Mouse (Mus musculus) colon, adult 2 months (tissue): ENCODE results near the gene Olfr73. TPM values are rescaled to one million over a fixed set of nuclear protein-coding genes. Genes with fewer than 3 reads are reported as not detected.

Source experiments
- polyA plus RNA-seq: library from polyadenylated mRNA; depleted of rRNA; stranded (reverse); fragments of >200 nt; gene quantifications from 2 replicates; pipeline ENCODE4 v1.2.3, GENCODE M21; 2012; rRNA removed

Olfr73 gene
- not detected in 2 replicates for polyA plus RNA-seq

DNA sequence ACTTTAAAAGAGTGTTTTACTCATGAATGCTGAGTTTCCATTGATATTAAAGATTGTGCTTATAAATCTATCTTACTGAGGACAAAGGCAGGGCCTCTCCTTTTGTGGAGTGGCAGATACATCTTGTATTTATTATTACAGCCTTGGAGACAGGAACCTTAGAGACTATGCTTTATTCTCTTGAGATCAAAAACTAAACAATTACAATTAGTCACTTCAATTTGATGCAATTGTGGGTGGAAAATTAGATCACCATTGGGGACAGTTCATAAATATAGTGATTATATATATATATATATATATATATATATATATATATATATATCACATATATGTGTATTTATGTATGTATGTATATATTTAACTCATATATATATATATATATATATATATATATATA, at the start of gene Olfr73:
TSS of gene Olfr73 (minus strand) at position 101 of the 400 bp plus-strand sequence.

GRCm38 (mm10) chr2:88071730-88072129, 34.2 kb upstream of the Olfr73 start, which contains the start of gene Olfr1163:
Olfr1163 (minus strand) TSS chr2:88071830.

DNA sequence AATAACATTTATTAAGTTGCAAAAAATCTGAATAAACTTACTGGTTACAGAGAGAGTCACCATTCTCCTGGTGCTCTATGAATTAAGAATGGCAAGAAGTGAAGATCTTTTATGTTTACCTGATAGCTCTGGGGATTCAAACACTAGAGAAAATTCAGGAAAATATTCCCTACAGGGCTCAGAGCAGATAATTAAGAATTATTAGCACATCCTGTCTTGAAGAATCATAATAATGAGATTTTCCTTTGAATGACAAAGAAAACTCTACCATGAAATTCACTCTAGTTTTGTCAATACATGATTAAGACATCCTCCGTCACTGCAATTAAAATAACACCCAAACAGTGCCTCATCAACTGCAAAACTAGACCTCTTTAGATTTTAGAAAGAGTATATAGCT, 13.5 kb upstream of the Olfr73 start, which contains the start of gene Olfr1162:
TSS of gene Olfr1162 (minus strand) at position 101 of the 400 bp plus-strand sequence.

GRCm38 (mm10) chr2:88022474-88022873, 15.0 kb downstream of the Olfr73 start, which contains the start of gene Olfr1161:
Olfr1161 (plus strand) TSS chr2:88022774.

GRCm38 (mm10) chr2:88007515-88008318, 29.8 kb downstream of the Olfr73 start, which contains the start of gene Olfr1160:
Olfr1160 (minus strand) TSS chr2:88008268.

DNA sequence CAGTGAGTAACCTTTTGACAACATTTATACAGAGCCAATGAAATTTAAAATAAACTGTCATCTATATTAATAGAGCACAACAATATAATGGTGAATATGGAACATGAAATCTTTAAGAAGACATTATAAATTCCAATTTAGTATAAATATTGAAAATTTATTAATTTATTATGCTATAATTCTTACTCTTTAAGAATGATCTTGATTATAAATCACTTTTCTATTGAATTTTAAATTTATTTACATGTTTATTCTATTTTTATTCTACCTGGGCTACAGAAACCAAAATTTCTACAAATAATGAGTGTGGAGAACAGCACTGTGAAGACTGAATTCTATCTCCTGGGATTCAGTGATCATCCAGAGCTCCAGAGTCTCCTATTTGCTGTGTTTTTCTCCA, 47.7 kb downstream of the Olfr73 start, which contains the start of gene Olfr1158:
TSS of gene Olfr1158 (plus strand) at position 301 of the 400 bp plus-strand sequence.

Other genes starting within 250 kb of the Olfr73 start
- gene Olfr1143, start 237.1 kb downstream of the Olfr73 start, polyA plus RNA-seq, result not detected in 2 replicates
- gene Olfr1145, start 227.9 kb downstream of the Olfr73 start, polyA plus RNA-seq, result not detected in 2 replicates
- not detected in 2 replicates for gene Olfr1148, start 207.2 kb downstream of the Olfr73 start, polyA plus RNA-seq
- not detected in 2 replicates for gene Olfr1150-ps1, start 193.7 kb downstream of the Olfr73 start, polyA plus RNA-seq
- not detected in 2 replicates for gene Olfr1151, start 181.8 kb downstream of the Olfr73 start, polyA plus RNA-seq
- gene Olfr1152, start 171.2 kb downstream of the Olfr73 start, polyA plus RNA-seq, result not detected in 2 replicates
- not detected in 2 replicates for gene Olfr1153, start 142.7 kb downstream of the Olfr73 start, polyA plus RNA-seq
- not detected in 2 replicates for gene Olfr1154, start 132.5 kb downstream of the Olfr73 start, polyA plus RNA-seq
- gene Olfr1155, start 92.6 kb downstream of the Olfr73 start, polyA plus RNA-seq, result not detected in 2 replicates
- not detected in 2 replicates for gene Olfr1156, start 84.6 kb downstream of the Olfr73 start, polyA plus RNA-seq
- not detected in 2 replicates for gene Olfr1157, start 69.4 kb downstream of the Olfr73 start, polyA plus RNA-seq
- not detected in 2 replicates for gene Olfr74, start 63.0 kb downstream of the Olfr73 start, polyA plus RNA-seq
- gene Olfr1158, start 47.6 kb downstream of the Olfr73 start, polyA plus RNA-seq, result not detected in 2 replicates
- gene Olfr1160, start 29.4 kb downstream of the Olfr73 start, polyA plus RNA-seq, result not detected in 2 replicates
- not detected in 2 replicates for gene Olfr1161, start 14.9 kb downstream of the Olfr73 start, polyA plus RNA-seq
- not detected in 2 replicates for gene Olfr1162, start 13.4 kb upstream of the Olfr73 start, polyA plus RNA-seq
- not detected in 2 replicates for gene Olfr1163, start 34.1 kb upstream of the Olfr73 start, polyA plus RNA-seq
- not detected in 2 replicates for gene Olfr1164, start 56.3 kb upstream of the Olfr73 start, polyA plus RNA-seq
- not detected in 2 replicates for gene Olfr1166, start 90.6 kb upstream of the Olfr73 start, polyA plus RNA-seq
- not detected in 2 replicates for gene Olfr1167, start 117.5 kb upstream of the Olfr73 start, polyA plus RNA-seq
- not detected in 2 replicates for gene Olfr1168, start 144.2 kb upstream of the Olfr73 start, polyA plus RNA-seq
- not detected in 2 replicates for gene Olfr1170, start 190.6 kb upstream of the Olfr73 start, polyA plus RNA-seq
- gene Olfr1173, start 242.2 kb upstream of the Olfr73 start, polyA plus RNA-seq, result not detected in 2 replicates